Comparison of ENCODE assay signal across 12 mouse cellular contexts in the genomic region with DNA sequence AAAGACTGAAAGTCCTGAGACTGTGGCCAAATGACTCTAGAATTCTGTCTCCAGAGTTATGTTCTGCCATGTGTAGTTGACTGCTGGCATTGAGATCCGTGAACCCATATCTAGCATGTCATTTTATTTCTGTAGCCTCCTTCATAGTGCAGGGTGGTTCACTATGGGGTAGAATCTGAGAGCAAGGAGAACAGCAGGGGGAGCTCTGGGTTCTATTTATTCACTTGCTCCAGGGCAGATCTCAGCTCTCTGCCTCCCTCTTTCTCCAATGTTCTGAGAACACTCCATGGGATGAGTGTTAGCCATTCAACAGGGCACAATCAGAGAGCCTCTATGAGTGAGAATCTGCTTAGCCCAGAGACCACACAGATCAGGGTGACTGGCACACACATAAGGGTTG. TPM values are rescaled to one million over a fixed set of nuclear protein-coding genes. Genes with fewer than 3 reads are reported as not detected.
DNase-seq lines count a peak whose midpoint lies in the region; ATAC-seq lines count a peak whose summit lies in the region.
"Had no signal": no experiment of that assay in that cellular context is flagged by ENCODE, and none has a peak within 500 bp of the region (broad histone marks: within the 10 kb centered on the region; RNA-seq: fewer than 3 reads in every experiment).

No protein-coding gene starts in this region.

- H3K9ac ChIP-seq in midbrain, embryonic 11.5 days (ENCODE audit: low read length) = no peak overlapping the region
- H3K9ac ChIP-seq: hindbrain, embryonic 12.5 days; limb, embryonic 13.5 days had no signal

- no peak overlapping the region for H3K27ac ChIP-seq in midbrain, embryonic 11.5 days (ENCODE audit: low read depth, low read length)
- H3K27ac ChIP-seq in midbrain, embryonic 10.5 days (replicated peaks) = no peak overlapping the region
- H3K27ac ChIP-seq: hindbrain, embryonic 12.5 days; limb, embryonic 13.5 days had no signal

- no peaks in the 10 kb centered on the region for H3K27me3 ChIP-seq in midbrain, embryonic 11.5 days (ENCODE audit: control insufficient read depth, insufficient read depth, low read length)
- no peaks in the 10 kb centered on the region for H3K27me3 ChIP-seq in midbrain, embryonic 10.5 days (ENCODE audit: low read depth, poor library complexity, severe bottlenecking)
- H3K27me3 ChIP-seq: hindbrain, embryonic 12.5 days; limb, embryonic 13.5 days; megakaryocyte, embryonic 14.5 days had no signal

- no peaks in the 10 kb centered on the region for H3K36me3 ChIP-seq in midbrain, embryonic 11.5 days (ENCODE audit: control insufficient read depth, insufficient read depth, low read length)
- H3K36me3 ChIP-seq in midbrain, embryonic 10.5 days = no peaks in the 10 kb centered on the region
- H3K36me3 ChIP-seq: hindbrain, embryonic 12.5 days; limb, embryonic 13.5 days had no signal

- H3K4me2 ChIP-seq in midbrain, embryonic 11.5 days = no peak overlapping the region
- H3K4me2 ChIP-seq: hindbrain, embryonic 12.5 days; limb, embryonic 13.5 days had no signal

- 0 out of 2 replicates have a peak, but pooled peaks have one; percentile 40 for ATAC-seq in midbrain, embryonic 11.5 days (ENCODE audit: low FRiP score)

- no peak overlapping the region for H3K4me3 ChIP-seq in midbrain, embryonic 11.5 days (ENCODE audit: low read depth, low read length)
- H3K4me3 ChIP-seq in midbrain, embryonic 10.5 days = no peak overlapping the region
- H3K4me3 ChIP-seq: hindbrain, embryonic 12.5 days; limb, embryonic 13.5 days; megakaryocyte, embryonic 14.5 days had no signal

- peak; percentile 3 for DNase-seq in embryo, embryonic 10 days (ENCODE audit: low spot score)
- DNase-seq in embryo, embryonic 9.5 days (ENCODE audit: extremely low spot score) = no peak
- no peak for DNase-seq in midbrain, embryonic 11.5 days (ENCODE audit: low spot score, missing footprints)
- DNase-seq in midbrain, embryonic 10.5 days (ENCODE audit: low spot score) = no peak
- peak; percentile 10 to 14 for DNase-seq in frontal cortex, postnatal 36 days (ENCODE audit: low spot score in 2 of 2)
- DNase-seq in right cerebral cortex, postnatal 14 days = peak; percentile 7
- no peak for DNase-seq in natural killer cell, adult 2 months (ENCODE audit: low spot score in 2 of 2)
- DNase-seq in spleen, postnatal 10 days (ENCODE audit: low spot score in 2 of 2) = no peak

- WGBS in midbrain, embryonic 11.5 days = 43% methylated on average over 1 of the region's 1 CpGs
- WGBS in midbrain, embryonic 10.5 days = 50% methylated on average over 1 of the region's 1 CpGs

- no peaks in the 10 kb centered on the region for H3K4me1 ChIP-seq in midbrain, embryonic 11.5 days (ENCODE audit: control insufficient read depth, insufficient read depth, low read length)
- no peaks in the 10 kb centered on the region for H3K4me1 ChIP-seq in midbrain, embryonic 10.5 days
- H3K4me1 ChIP-seq: hindbrain, embryonic 12.5 days; limb, embryonic 13.5 days; megakaryocyte, embryonic 14.5 days had no signal

- H3K9me3 ChIP-seq in midbrain, embryonic 11.5 days (ENCODE audit: control insufficient read depth, low read length) = no peaks in the 10 kb centered on the region
- peaks cover 5% of the 10 kb centered on the region; the same call in 1 of the 2 replicates for H3K9me3 ChIP-seq in midbrain, embryonic 10.5 days (replicated peaks)

RNA-seq across cellular contexts. Expression of gene Olfr792, which starts 10.4 kb away (rescaled TPM):
- not detected in 2 replicates for polyA plus RNA-seq in midbrain, embryonic 11.5 days (2014; fragmentation: Nextera tagmentation; extraction: Ambion mirVana)
- not detected in 2 replicates for polyA plus RNA-seq in midbrain, embryonic 10.5 days (2016; fragmentation: Nextera tagmentation; extraction: Ambion mirVana)
- polyA plus RNA-seq: hindbrain, embryonic 12.5 days; limb, embryonic 13.5 days; small intestine, adult 2 months had no signal

RNA-seq across cellular contexts. Expression of gene Olfr794, which starts 18.1 kb away (rescaled TPM):
- not detected in 2 replicates for polyA plus RNA-seq in midbrain, embryonic 11.5 days (2014; fragmentation: Nextera tagmentation; extraction: Ambion mirVana)
- not detected in 2 replicates for polyA plus RNA-seq in midbrain, embryonic 10.5 days (2016; fragmentation: Nextera tagmentation; extraction: Ambion mirVana)
- polyA plus RNA-seq: hindbrain, embryonic 12.5 days; limb, embryonic 13.5 days; small intestine, adult 2 months had no signal

RNA-seq across cellular contexts. Expression of gene Olfr791, which starts 27.8 kb away (rescaled TPM):
- polyA plus RNA-seq in midbrain, embryonic 11.5 days (2014; fragmentation: Nextera tagmentation; extraction: Ambion mirVana) = not detected in 2 replicates
- polyA plus RNA-seq in midbrain, embryonic 10.5 days (2016; fragmentation: Nextera tagmentation; extraction: Ambion mirVana) = not detected in 2 replicates
- polyA plus RNA-seq: hindbrain, embryonic 12.5 days; limb, embryonic 13.5 days; small intestine, adult 2 months had no signal

RNA-seq across cellular contexts. Expression of gene Olfr790, which starts 51.1 kb away (rescaled TPM):
- not detected in 2 replicates for polyA plus RNA-seq in midbrain, embryonic 11.5 days (2014; fragmentation: Nextera tagmentation; extraction: Ambion mirVana)
- not detected in 2 replicates for polyA plus RNA-seq in midbrain, embryonic 10.5 days (2016; fragmentation: Nextera tagmentation; extraction: Ambion mirVana)
- polyA plus RNA-seq: hindbrain, embryonic 12.5 days; limb, embryonic 13.5 days; small intestine, adult 2 months had no signal

Comparison
In these comparisons a context has a peak if more than half of its experiments do, and no peak if none do; other contexts are left out.
1. DNase-seq: peak in embryo, embryonic 10 days (single experiment), frontal cortex, postnatal 36 days (2 of 2) and right cerebral cortex, postnatal 14 days (single experiment); none in embryo, embryonic 9.5 days (single experiment), midbrain, embryonic 11.5 days (single experiment), midbrain, embryonic 10.5 days (single experiment), natural killer cell, adult 2 months (0 of 2) and spleen, postnatal 10 days (0 of 2).